Comparison of ENCODE assay signal across 11 mouse cellular contexts in genomic region chr4:147343042-147343908, GRCm38 (mm10). TPM values are rescaled to one million over a fixed set of nuclear protein-coding genes. Genes with fewer than 3 reads are reported as not detected.
DNase-seq lines count a peak whose midpoint lies in the region; ATAC-seq and TF ChIP-seq lines count a peak whose summit lies in the region.
"Not testable (repeated sequence)": the region's sequence is repeated elsewhere in the genome, so short reads cannot be mapped to it uniquely, and the experiment has no call there.
"Had no signal": no experiment of that assay in that cellular context is flagged by ENCODE, and none has a peak within 500 bp of the region (broad histone marks: within the 10 kb centered on the region; RNA-seq: fewer than 3 reads in every experiment).

No protein-coding gene starts in this region.

- peak; percentile 87 for DNase-seq in heart, embryonic 10.5 days (ENCODE audit: low spot score)
- not testable (repeated sequence) for DNase-seq in limb, embryonic 11.5 days (ENCODE audit: low spot score); lung, postnatal 0 days (ENCODE audit: low spot score)
- DNase-seq in yolk sac, embryonic 10.5 days (ENCODE audit: low spot score): peak; percentile 22

- not testable (repeated sequence) for H3K27ac ChIP-seq in heart, embryonic 10.5 days; hindbrain, embryonic 16.5 days (ENCODE audit: low read depth, low read length); limb, embryonic 11.5 days (replicated peaks; ENCODE audit: low read depth, low read length); lung, postnatal 0 days (ENCODE audit: low read length)

- H3K4me2 ChIP-seq in hindbrain, embryonic 16.5 days (ENCODE audit: low read length); limb, embryonic 11.5 days (ENCODE audit: low read depth, severe bottlenecking); lung, postnatal 0 days (replicated peaks; ENCODE audit: low read depth, low read length): not testable (repeated sequence)

- H3K36me3 ChIP-seq in heart, embryonic 10.5 days; hindbrain, embryonic 16.5 days (ENCODE audit: control insufficient read depth, insufficient read depth, low read length); limb, embryonic 11.5 days (ENCODE audit: control insufficient read depth, insufficient read depth, low read length); lung, postnatal 0 days (ENCODE audit: insufficient read depth, low read length): not testable (repeated sequence)

- TF ChIP-seq CTCF in lung, postnatal 0 days (IDR thresholded peaks at IDR 0.05): not testable (repeated sequence)

- TF ChIP-seq EP300 in lung, postnatal 0 days (IDR thresholded peaks at IDR 0.05): not testable (repeated sequence)

- not testable (repeated sequence) for H3K9ac ChIP-seq in hindbrain, embryonic 16.5 days (ENCODE audit: low read depth, low read length); limb, embryonic 11.5 days (ENCODE audit: low read length); lung, postnatal 0 days (replicated peaks; ENCODE audit: low read depth)

- ATAC-seq in activated CD4-positive, CD25-positive, alpha-beta regulatory T cell, adult 4 months: peak; percentile 14
- peak; percentile 72 for ATAC-seq in erythroid progenitor cell, adult 5-6 weeks (replicated peaks; ENCODE audit: low FRiP score, poor library complexity, severe bottlenecking)
- ATAC-seq in hindbrain, embryonic 16.5 days: peak; percentile 81; the same call in 1 of the 2 replicates
- ATAC-seq in limb, embryonic 11.5 days (ENCODE audit: insufficient number of reproducible peaks, low FRiP score, low TSS enrichment, low read depth): peak; percentile 93
- peak; percentile 76 for ATAC-seq in lung, postnatal 0 days
- peak; percentile 86 for ATAC-seq in monocyte, adult 5-6 weeks (replicated peaks; ENCODE audit: insufficient number of reproducible peaks, low FRiP score, low TSS enrichment, poor library complexity, severe bottlenecking)

- H3K27me3 ChIP-seq in heart, embryonic 10.5 days (ENCODE audit: insufficient read depth, poor library complexity, severe bottlenecking); hindbrain, embryonic 16.5 days (replicated peaks; ENCODE audit: control insufficient read depth, insufficient read depth, low read length); limb, embryonic 11.5 days (ENCODE audit: control insufficient read depth, insufficient read depth, low read length); lung, postnatal 0 days (replicated peaks; ENCODE audit: insufficient read depth, low read length): not testable (repeated sequence)

- H3K4me1 ChIP-seq in heart, embryonic 10.5 days; hindbrain, embryonic 16.5 days (ENCODE audit: control insufficient read depth, insufficient read depth, low read depth, low read length); limb, embryonic 11.5 days (ENCODE audit: control insufficient read depth, insufficient read depth, low read length); lung, postnatal 0 days (ENCODE audit: insufficient read depth, low read depth, low read length): not testable (repeated sequence)

- WGBS in heart, embryonic 10.5 days: 74% methylated on average over 6 of the region's 6 CpGs
- 77% methylated on average over 6 of the region's 6 CpGs for WGBS in hindbrain, embryonic 16.5 days
- 80% methylated on average over 6 of the region's 6 CpGs for WGBS in limb, embryonic 11.5 days
- WGBS in lung, postnatal 0 days: 75% methylated on average over 6 of the region's 6 CpGs

- not testable (repeated sequence) for H3K4me3 ChIP-seq in heart, embryonic 10.5 days; hindbrain, embryonic 16.5 days (ENCODE audit: low read length); limb, embryonic 11.5 days (ENCODE audit: low read depth, low read length); lung, postnatal 0 days (ENCODE audit: low read depth, low read length)

- peaks cover 49% of the 10 kb centered on the region for H3K9me3 ChIP-seq in heart, embryonic 10.5 days
- peaks cover 37% of the 10 kb centered on the region for H3K9me3 ChIP-seq in hindbrain, embryonic 16.5 days (ENCODE audit: control insufficient read depth, low read length)
- H3K9me3 ChIP-seq in limb, embryonic 11.5 days (ENCODE audit: control insufficient read depth, low read length): peaks cover 29% of the 10 kb centered on the region
- H3K9me3 ChIP-seq in lung, postnatal 0 days (ENCODE audit: low read length): peaks cover 24% of the 10 kb centered on the region

RNA-seq across cellular contexts. Expression of gene Zfp978, which starts 17.8 kb away (rescaled TPM):
- under 1 TPM in 1 of 2 experiments, not detected in 1; 0.33 TPM for polyA plus RNA-seq in activated CD4-positive, CD25-positive, alpha-beta regulatory T cell, adult 4 months (2017; shearing (Covaris generic))
- not detected in 2 replicates for total RNA-seq in erythroid progenitor cell, adult 5-6 weeks (2015; ENCODE audit: low replicate concordance)
- not detected in 2 replicates for total RNA-seq in erythroid progenitor cell, adult 5-6 weeks (2017; ENCODE audit: low replicate concordance)
- polyA plus RNA-seq in heart, embryonic 10.5 days (2016; fragmentation: Nextera tagmentation; extraction: Ambion mirVana): 0.14 and 0.26 TPM in 2 replicates
- polyA plus RNA-seq in hindbrain, embryonic 16.5 days (2015; fragmentation: Nextera tagmentation; extraction: Ambion mirVana): 0.17 TPM in 1 of 2 replicates, not detected in the other
- polyA plus RNA-seq in limb, embryonic 11.5 days (2014; fragmentation: Nextera tagmentation; extraction: Ambion mirVana): not detected in 2 replicates
- 0.17 TPM in 1 of 2 replicates, not detected in the other for polyA plus RNA-seq in lung, postnatal 0 days (2015; fragmentation: Nextera tagmentation; extraction: Ambion mirVana)
- not detected in 3 replicates for total RNA-seq in monocyte, adult 5-6 weeks (2017)
- total RNA-seq: layer of hippocampus, postnatal 10 days; liver, adult 2 months had no signal
- polyA plus RNA-seq: liver, adult 2 months had no signal

RNA-seq across cellular contexts. Expression of gene Zfp988, which starts 37.8 kb away (rescaled TPM):
- under 1 TPM; 0.46 to 0.73 TPM for polyA plus RNA-seq in activated CD4-positive, CD25-positive, alpha-beta regulatory T cell, adult 4 months (2017; shearing (Covaris generic))
- total RNA-seq in erythroid progenitor cell, adult 5-6 weeks (2015; ENCODE audit: low replicate concordance): not detected in 2 replicates
- total RNA-seq in erythroid progenitor cell, adult 5-6 weeks (2017; ENCODE audit: low replicate concordance): 2.1 TPM in 1 of 2 replicates, not detected in the other
- polyA plus RNA-seq in heart, embryonic 10.5 days (2016; fragmentation: Nextera tagmentation; extraction: Ambion mirVana): 0.11 and 0.16 TPM in 2 replicates
- 0.08 and 0.29 TPM in 2 replicates for polyA plus RNA-seq in hindbrain, embryonic 16.5 days (2015; fragmentation: Nextera tagmentation; extraction: Ambion mirVana)
- 0.11 and 0.15 TPM in 2 replicates for polyA plus RNA-seq in limb, embryonic 11.5 days (2014; fragmentation: Nextera tagmentation; extraction: Ambion mirVana)
- not detected in 2 replicates for polyA plus RNA-seq in lung, postnatal 0 days (2015; fragmentation: Nextera tagmentation; extraction: Ambion mirVana)
- total RNA-seq in monocyte, adult 5-6 weeks (2017): not detected in 3 replicates
- total RNA-seq: CH12.LX; liver, adult 2 months had no signal
- polyA plus RNA-seq: liver, adult 2 months had no signal

Comparison
In these comparisons a context has a peak if more than half of its experiments do, and no peak if none do; other contexts are left out.
1. ATAC-seq: peak in every context shown above with its lines; median percentile 93 in limb, embryonic 11.5 days; 86 in monocyte, adult 5-6 weeks; 81 in hindbrain, embryonic 16.5 days; 76 in lung, postnatal 0 days; 72 in erythroid progenitor cell, adult 5-6 weeks; 14 in activated CD4-positive, CD25-positive, alpha-beta regulatory T cell, adult 4 months.